Mouse (Mus musculus): Measurements from ENCODE around the gene Mst1.

- no peak for TF ChIP-seq E2F4 (IDR thresholded peaks at IDR 0.05; ENCODE audit: insufficient read depth)
- TF ChIP-seq POLR2A (IDR thresholded peaks at IDR 0.05; ENCODE audit: insufficient read length, low read depth): no peak
- TF ChIP-seq USF1 (IDR thresholded peaks at IDR 0.05; ENCODE audit: low read depth): no peak
- TF ChIP-seq MAX (IDR thresholded peaks at IDR 0.05; ENCODE audit: low read depth): no peak
- no peak for TF ChIP-seq CEBPB (IDR thresholded peaks at IDR 0.05; ENCODE audit: insufficient read depth, poor library complexity, severe bottlenecking)
- TF ChIP-seq MYOG (IDR thresholded peaks at IDR 0.05; ENCODE audit: control insufficient read depth in 1 of 3, insufficient read depth in 1 of 3, insufficient read length in 2 of 3, low read depth in 2 of 3): no peak
- TF ChIP-seq TCF3 (IDR thresholded peaks at IDR 0.05; ENCODE audit: insufficient read length, low read depth): no peak
- no peak for TF ChIP-seq TCF12 (IDR thresholded peaks at IDR 0.05; ENCODE audit: insufficient read depth, poor library complexity, severe bottlenecking)
- no peak for TF ChIP-seq POLR2AphosphoS2 (IDR thresholded peaks at IDR 0.05; ENCODE audit: insufficient read length, low read depth)
- TF ChIP-seq MYOD1 (IDR thresholded peaks at IDR 0.05; ENCODE audit: control insufficient read depth in 1 of 3, insufficient read length in 2 of 3, low read depth in 2 of 3): no peak
- TF ChIP-seq SRF (IDR thresholded peaks at IDR 0.05; ENCODE audit: control insufficient read depth, insufficient read length, low read depth): no peak
Measured at GRCm38 (mm10) chr9:108069529-108069928, 10.7 kb upstream of the Mst1 start.
